Mouse (Mus musculus): ENCODE measurements at regions not wholly inside any gene's neighbourhood (a gene's known extent, or its start where the extent isn't known, plus 50 kb on each side); places are given as distances from the start of the nearest gene placed in this dataset.

DNA sequence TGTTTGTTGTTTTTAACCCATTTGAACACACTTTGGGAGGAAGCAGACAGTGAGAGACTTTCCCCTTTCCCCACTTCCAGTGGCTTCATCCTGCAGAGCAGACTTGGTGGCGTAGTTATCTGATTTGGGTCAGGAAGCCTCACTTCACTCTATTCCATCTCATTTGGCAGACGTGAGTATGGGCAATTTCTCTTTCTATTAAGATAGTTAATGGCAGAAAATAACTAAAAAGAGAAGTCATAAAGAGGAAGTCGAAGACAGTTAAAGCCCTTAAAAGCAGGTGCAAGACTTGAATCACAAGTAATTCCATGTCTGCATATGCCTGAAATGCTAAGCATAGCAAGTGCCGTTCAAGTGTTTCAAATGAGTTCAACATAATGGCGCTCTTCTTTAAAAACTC is 97.0 kb upstream of the Gm527 start:
- TF ChIP-seq CTCF (conservative IDR thresholded peaks at IDR 0.05; ENCODE audit: low read length) (no peak), NANOG (IDR thresholded peaks at IDR 0.05; ENCODE audit: borderline replicate concordance, low read length) (no peak)
